Mouse (Mus musculus): ENCODE results near the gene Eng.

- TF ChIP-seq CTCF (IDR thresholded peaks at IDR 0.05; ENCODE audit: low read depth, low read length) (no peak), POLR2A (IDR thresholded peaks at IDR 0.05; ENCODE audit: borderline replicate concordance, low read depth, low read length) (no peak)
Measured at GRCm38 (mm10) chr2:32596725-32597124, 49.7 kb upstream of the Eng start.
